Mouse (Mus musculus): ENCODE measurements at regions not wholly inside any gene's neighbourhood (a gene's known extent, or its start where the extent isn't known, plus 50 kb on each side); places are given as distances from the start of the nearest gene placed in this dataset.

DNA sequence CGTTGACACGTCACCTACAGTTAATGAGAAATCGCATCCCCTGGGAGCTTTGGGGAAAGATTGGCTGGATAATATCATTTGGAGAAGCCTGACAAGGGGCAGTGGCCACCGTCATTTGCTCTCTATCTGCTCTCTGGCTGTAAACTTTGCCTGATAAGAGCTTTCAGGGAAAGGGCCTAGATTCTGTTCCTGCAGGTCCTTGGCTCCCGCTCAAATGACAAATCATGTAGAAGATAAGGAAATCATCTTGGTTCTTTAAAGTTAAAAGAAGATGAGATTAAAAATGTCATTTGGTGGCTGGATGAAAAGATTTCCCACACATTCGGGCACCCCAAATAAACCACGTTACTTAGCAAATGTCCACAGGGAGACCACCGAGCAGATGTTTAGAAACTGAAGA, 223.4 kb downstream of the Sipa1l2 start:
- no peak for TF ChIP-seq POLR2A (IDR thresholded peaks at IDR 0.05; ENCODE audit: low read depth, low read length)
- TF ChIP-seq RCOR1 (conservative IDR thresholded peaks at IDR 0.05; ENCODE audit: low read depth, low read length), result no peak
- TF ChIP-seq USF2 (conservative IDR thresholded peaks at IDR 0.05; ENCODE audit: low read depth, low read length), result no peak
- no peak for TF ChIP-seq JUND (conservative IDR thresholded peaks at IDR 0.05; ENCODE audit: low read depth, low read length)
- TF ChIP-seq RAD21 (IDR thresholded peaks at IDR 0.05; ENCODE audit: low read depth, low read length), result no peak

Data from CH12.LX (cell line).